Mouse (Mus musculus) midbrain, embryonic 16.5 days (tissue): ENCODE measurements around the gene Erg28. TPM values are rescaled to one million over a fixed set of nuclear protein-coding genes. Genes with fewer than 3 reads are reported as not detected.

Experiments used
- ATAC-seq: fragments of 200-750 bp; cut with Nextera tagmentation; 2 replicates; pipeline ENCODE4 v1.8.0; 2017; ENCODE audit warnings: moderate TSS enrichment
- H3K27ac ChIP-seq: fragments of 300-500 bp; sonication (generic); 2 replicates; pipeline ENCODE4 v1.5.1; 2014; ENCODE audit warnings: mild to moderate bottlenecking, low read length, mixed read lengths
- H3K27me3 ChIP-seq: fragments of 300-500 bp; sonication (generic); 2 replicates; pipeline ENCODE4 v1.6.1; 2014; ENCODE audit warnings: low read depth, low read length, mixed read lengths; ENCODE audit not compliant: control insufficient read depth, insufficient read depth
- H3K36me3 ChIP-seq: fragments of 300-500 bp; sonication (generic); 2 replicates; pipeline ENCODE4 v1.6.1; 2014; ENCODE audit warnings: mild to moderate bottlenecking, low read length, moderate library complexity, mixed read lengths; ENCODE audit not compliant: control insufficient read depth, insufficient read depth
- H3K4me1 ChIP-seq: fragments of 300-500 bp; sonication (generic); 2 replicates; pipeline ENCODE4 v1.6.1; 2014; ENCODE audit warnings: mild to moderate bottlenecking, low read length, mixed read lengths; ENCODE audit not compliant: control insufficient read depth, insufficient read depth
- H3K4me2 ChIP-seq: fragments of 300-500 bp; sonication (generic); 2 replicates; pipeline ENCODE4 v1.6.1; 2014; ENCODE audit warnings: mild to moderate bottlenecking, low read length, mixed read lengths
- H3K4me3 ChIP-seq: fragments of 300-500 bp; sonication (generic); 2 replicates; pipeline ENCODE4 v1.5.1; 2014; ENCODE audit warnings: low read depth, mild to moderate bottlenecking, low read length, moderate library complexity, mixed read lengths
- H3K9ac ChIP-seq: fragments of 300-500 bp; sonication (generic); 2 replicates; pipeline ENCODE4 v1.6.1; 2014; ENCODE audit warnings: low read depth, low read length, mixed read lengths
- H3K9me3 ChIP-seq: fragments of 300-500 bp; sonication (generic); replicated peaks from 2 replicates; pipeline ENCODE4 v1.6.1; 2014; ENCODE audit warnings: mild to moderate bottlenecking, low read length, mixed read lengths; ENCODE audit not compliant: control insufficient read depth, poor library complexity, severe bottlenecking
- WGBS: fragments of 180-500 bp; shearing (Covaris S2); extraction: QIAGEN DNeasy Blood & Tissue Kit; methylation state at CpG from one replicate; pipeline ENCODE4 v1.1.7; 2014; 5-methylcytosine and 5-hydroxymethylcytosine counted together
- polyA plus RNA-seq: library from polyadenylated mRNA; unstranded; fragments of >200 nt; fragmentation: Nextera tagmentation; extraction: Ambion mirVana; gene quantifications from 2 replicates; pipeline ENCODE4 v1.2.1, GENCODE M21; 2015

The Erg28 gene
- polyA plus RNA-seq, 1 experiment from 2014 or later: 117 TPM

- 89% methylated on average over 1 of the region's 1 CpGs for WGBS
- Histone ChIP-seq H3K9me3 (no peaks in the 10 kb centered on the region), H3K4me2 (no peak overlapping the region), H3K27ac (no peak overlapping the region), H3K4me3 (no peak overlapping the region), H3K9ac (no peak overlapping the region), H3K4me1 (no peaks in the 10 kb centered on the region), H3K36me3 (no peaks in the 10 kb centered on the region), H3K27me3 (no peaks in the 10 kb centered on the region)
- ATAC-seq: no peak
Measured at GRCm38 (mm10) chr12:85795551-85795950, 28.8 kb downstream of the Erg28 start.

DNA sequence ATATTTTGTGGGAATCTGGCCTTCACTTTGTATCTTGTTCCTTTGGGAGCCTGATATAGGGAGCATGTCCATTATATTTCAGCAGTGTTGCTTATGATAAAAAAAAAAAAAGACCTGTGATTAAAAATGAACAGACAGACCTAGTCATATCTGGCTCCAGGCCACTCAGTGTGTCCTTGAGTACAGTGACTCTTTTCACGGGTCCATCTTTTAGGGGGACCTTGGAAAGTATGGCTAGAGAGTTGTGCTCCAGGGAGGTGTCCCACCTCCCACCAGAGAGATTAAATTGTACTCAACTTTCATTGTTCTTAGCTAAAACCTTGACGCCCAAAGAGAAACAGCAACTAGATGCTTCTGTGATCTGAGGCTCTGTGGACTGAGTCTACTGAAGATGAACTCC, 30.3 kb downstream of the Erg28 start:
- Histone ChIP-seq H3K36me3 (no peaks in the 10 kb centered on the region), H3K4me1 (no peaks in the 10 kb centered on the region), H3K27ac (no peak overlapping the region), H3K9ac (no peak overlapping the region), H3K4me3 (no peak overlapping the region), H3K4me2 (no peak overlapping the region), H3K9me3 (no peaks in the 10 kb centered on the region), H3K27me3 (no peaks in the 10 kb centered on the region)
- ATAC-seq: no peak
- WGBS: 85% methylated on average over 2 of the region's 2 CpGs

DNA sequence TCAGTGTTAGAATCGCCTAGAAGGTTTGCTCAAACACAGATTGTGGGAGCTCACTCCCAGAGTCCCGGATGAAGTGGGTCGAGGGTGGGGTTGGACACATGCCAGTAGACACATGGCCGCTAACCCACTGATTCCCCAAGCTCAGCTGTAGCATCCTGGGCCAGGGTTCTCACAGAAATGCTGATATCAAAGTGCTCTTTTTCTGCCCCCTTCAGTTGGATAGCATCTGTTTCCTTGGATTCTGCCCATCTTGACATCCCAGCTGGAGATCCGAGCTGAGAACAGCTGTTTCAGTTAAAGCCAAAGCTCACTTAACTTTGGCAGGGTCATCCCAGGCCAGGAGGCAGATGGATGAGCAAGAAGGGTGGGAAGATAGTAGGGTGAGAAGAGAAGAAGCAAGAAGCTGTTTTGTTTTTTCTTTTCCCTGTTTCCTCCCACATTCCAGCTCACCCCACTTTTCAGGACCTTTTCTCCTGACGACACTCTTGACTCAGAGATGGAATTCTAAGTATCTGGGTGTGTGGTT, 31.5 kb downstream of the Erg28 start:
- H3K9me3 ChIP-seq: no peaks in the 10 kb centered on the region
- 72% methylated on average over 6 of the region's 6 CpGs for WGBS
- H3K9ac ChIP-seq: no peak overlapping the region
- no peak for ATAC-seq
- H3K4me1 ChIP-seq: no peaks in the 10 kb centered on the region
- H3K27me3 ChIP-seq: no peaks in the 10 kb centered on the region
- no peak overlapping the region for H3K4me2 ChIP-seq
- H3K36me3 ChIP-seq: no peaks in the 10 kb centered on the region
- no peak overlapping the region for H3K4me3 ChIP-seq
- H3K27ac ChIP-seq: no peak overlapping the region

DNA sequence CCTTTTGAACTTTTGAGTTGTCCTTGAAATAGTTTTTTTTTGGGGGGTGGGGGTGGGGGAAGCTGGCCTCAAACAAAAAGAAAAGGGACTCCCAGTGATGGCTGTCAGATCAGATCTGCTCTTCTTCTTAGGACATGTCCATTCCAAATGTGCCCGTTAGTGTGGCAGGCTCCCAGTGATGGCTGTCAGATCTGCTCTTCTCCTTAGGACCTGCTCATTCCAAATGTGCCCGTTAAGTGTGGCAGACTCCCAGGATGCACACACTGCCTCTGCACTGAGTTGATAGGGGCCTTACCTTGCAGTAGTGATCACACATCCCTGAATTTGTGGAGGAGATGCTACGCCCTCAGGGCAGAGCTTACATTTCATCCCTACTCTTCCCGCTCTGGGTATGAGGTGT, 32.2 kb downstream of the Erg28 start:
- H3K4me3 ChIP-seq: no peak overlapping the region
- 78% methylated on average over 4 of the region's 4 CpGs for WGBS
- ATAC-seq: no peak

GRCm38 (mm10) chr12:85784916-85785815, 39.2 kb downstream of the Erg28 start:
- Histone ChIP-seq H3K4me1 (no peaks in the 10 kb centered on the region), H3K9me3 (no peaks in the 10 kb centered on the region), H3K4me2 (no peak overlapping the region), H3K36me3 (no peaks in the 10 kb centered on the region), H3K4me3 (no peak overlapping the region), H3K9ac (no peak overlapping the region), H3K27me3 (no peaks in the 10 kb centered on the region), H3K27ac (no peak overlapping the region)
- WGBS: 76% methylated on average over 19 of the region's 19 CpGs
- ATAC-seq: no peak

More for the DNA sequence above, 32.2 kb downstream of the Erg28 start:
- Histone ChIP-seq H3K4me2 (no peak overlapping the region), H3K27ac (no peak overlapping the region), H3K36me3 (no peaks in the 10 kb centered on the region), H3K9ac (no peak overlapping the region), H3K9me3 (no peaks in the 10 kb centered on the region), H3K27me3 (no peaks in the 10 kb centered on the region), H3K4me1 (no peaks in the 10 kb centered on the region)

GRCm38 (mm10) chr12:85781606-85782005, 42.7 kb downstream of the Erg28 start:
- H3K27ac ChIP-seq: no peak overlapping the region
- no peaks in the 10 kb centered on the region for H3K36me3 ChIP-seq
- WGBS: 76% methylated on average over 3 of the region's 3 CpGs
- H3K4me1 ChIP-seq: no peaks in the 10 kb centered on the region
- no peak overlapping the region for H3K9ac ChIP-seq
- H3K27me3 ChIP-seq: no peaks in the 10 kb centered on the region
- no peak overlapping the region for H3K4me2 ChIP-seq
- H3K9me3 ChIP-seq: no peaks in the 10 kb centered on the region
- no peak for ATAC-seq
- no peak overlapping the region for H3K4me3 ChIP-seq

- ATAC-seq: no peak
- H3K36me3 ChIP-seq: no peaks in the 10 kb centered on the region
- no peak overlapping the region for H3K9ac ChIP-seq
- no peak overlapping the region for H3K4me2 ChIP-seq
- no peaks in the 10 kb centered on the region for H3K9me3 ChIP-seq
- 94% methylated on average over 5 of the region's 5 CpGs for WGBS
- no peak overlapping the region for H3K27ac ChIP-seq
- no peak overlapping the region for H3K4me3 ChIP-seq
- no peaks in the 10 kb centered on the region for H3K4me1 ChIP-seq
- no peaks in the 10 kb centered on the region for H3K27me3 ChIP-seq
Measured at GRCm38 (mm10) chr12:85779707-85780106, 44.6 kb downstream of the Erg28 start.

DNA sequence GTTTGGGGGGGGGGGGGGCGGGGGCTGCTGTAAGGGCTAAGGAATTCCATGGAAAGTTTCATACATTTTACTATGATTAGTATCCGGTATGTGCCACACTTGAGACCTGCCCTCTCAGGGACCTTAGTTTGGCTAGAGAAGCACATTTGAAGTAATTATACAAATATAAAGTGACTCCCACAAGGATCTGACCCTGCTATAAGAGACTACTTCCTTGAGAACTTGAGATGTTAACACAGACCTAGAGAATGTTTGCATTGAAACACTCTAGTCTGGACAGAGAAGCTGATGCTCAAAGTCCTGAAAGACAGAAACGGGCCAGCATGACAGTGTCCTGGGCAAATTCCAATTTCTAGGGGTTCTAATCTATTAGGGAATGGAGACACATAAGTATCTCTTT, 45.4 kb downstream of the Erg28 start:
- Histone ChIP-seq H3K27ac (no peak overlapping the region), H3K36me3 (no peaks in the 10 kb centered on the region), H3K9ac (no peak overlapping the region), H3K27me3 (no peaks in the 10 kb centered on the region), H3K4me2 (no peak overlapping the region), H3K4me1 (no peaks in the 10 kb centered on the region), H3K9me3 (no peaks in the 10 kb centered on the region), H3K4me3 (no peak overlapping the region)
- WGBS: 91% methylated on average over 3 of the region's 3 CpGs
- no peak for ATAC-seq

DNA sequence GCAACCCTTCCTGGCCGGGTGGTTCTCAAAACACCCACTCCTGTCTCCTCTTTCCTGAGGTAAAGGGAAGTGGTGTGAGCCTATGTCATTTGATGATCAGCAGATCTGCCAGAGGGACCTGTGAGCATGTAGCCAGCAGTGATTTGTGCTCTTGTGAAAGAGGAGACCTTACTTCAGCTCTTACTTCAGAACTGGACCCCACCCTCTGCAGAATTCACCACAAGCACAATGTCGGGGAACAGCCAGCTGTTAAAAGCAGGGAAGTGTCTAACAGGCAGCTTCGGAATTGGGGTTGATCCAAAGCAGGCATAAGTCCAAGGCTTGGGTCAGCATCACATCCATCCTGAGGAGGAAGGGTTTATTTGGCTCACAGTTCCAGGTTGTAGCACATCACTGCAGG, 53.0 kb downstream of the Erg28 start:
- Histone ChIP-seq H3K27me3 (no peaks in the 10 kb centered on the region), H3K4me1 (no peaks in the 10 kb centered on the region), H3K9me3 (peaks cover 4% of the 10 kb centered on the region; the same call in 1 of the 2 replicates), H3K4me2 (no peak overlapping the region), H3K4me3 (no peak overlapping the region), H3K36me3 (no peaks in the 10 kb centered on the region), H3K9ac (no peak overlapping the region), H3K27ac (no peak overlapping the region)
- 82% methylated on average over 3 of the region's 3 CpGs for WGBS
- ATAC-seq: no peak
